Mouse (Mus musculus) CD8-positive naive resting alpha-beta T cell, adult 2 months (primary cell): ENCODE measurements at regions not wholly inside any gene's neighbourhood (a gene's known extent, or its start where the extent isn't known, plus 50 kb on each side); places are given as distances from the start of the nearest gene placed in this dataset.

Experiments
- DNase-seq, 2 experiments: peaks; one replicate each; pipeline ENCODE4 v3.0.0; 2022; ENCODE audit warnings: low read depth in 2 of 2, low spot score in 2 of 2

DNA sequence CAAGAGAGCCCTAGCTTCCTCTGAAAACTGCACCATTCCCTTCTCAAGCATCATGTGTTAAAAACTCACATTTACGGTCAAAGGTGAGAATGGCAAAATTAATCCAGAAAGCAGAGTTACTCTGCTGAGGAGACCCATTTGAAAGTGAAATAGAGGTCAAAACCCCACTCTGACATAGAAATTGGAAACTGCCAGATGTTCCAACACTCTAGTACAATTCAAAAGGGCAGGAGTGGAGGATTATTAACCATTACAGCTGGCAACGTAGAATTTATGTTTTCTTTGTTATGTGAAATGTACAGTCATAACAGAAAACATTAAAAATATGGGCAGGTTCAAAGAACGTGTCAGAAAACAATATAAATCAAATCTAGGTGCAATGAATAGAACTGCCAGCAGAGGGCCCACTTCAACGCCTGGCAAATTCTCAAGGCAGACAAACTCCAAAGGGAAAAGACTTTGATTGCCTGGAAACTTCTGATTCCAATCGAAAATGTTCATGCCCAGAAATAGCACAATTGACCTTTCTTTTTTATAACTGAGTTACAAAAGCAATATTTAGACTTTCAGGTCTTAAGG lies 54.2 kb upstream of the Rfpl4b start:
- peak; percentile 28 to 50 for DNase-seq

- DNase-seq, result no peak
Observed at GRCm38 (mm10) chr10:38879271-38879670, 57.7 kb upstream of the Rfpl4b start.

- DNase-seq, result peak in 1 of 2 experiments; percentile 1
Observed at GRCm38 (mm10) chr10:38880642-38881187, 59.1 kb upstream of the Rfpl4b start.

DNA sequence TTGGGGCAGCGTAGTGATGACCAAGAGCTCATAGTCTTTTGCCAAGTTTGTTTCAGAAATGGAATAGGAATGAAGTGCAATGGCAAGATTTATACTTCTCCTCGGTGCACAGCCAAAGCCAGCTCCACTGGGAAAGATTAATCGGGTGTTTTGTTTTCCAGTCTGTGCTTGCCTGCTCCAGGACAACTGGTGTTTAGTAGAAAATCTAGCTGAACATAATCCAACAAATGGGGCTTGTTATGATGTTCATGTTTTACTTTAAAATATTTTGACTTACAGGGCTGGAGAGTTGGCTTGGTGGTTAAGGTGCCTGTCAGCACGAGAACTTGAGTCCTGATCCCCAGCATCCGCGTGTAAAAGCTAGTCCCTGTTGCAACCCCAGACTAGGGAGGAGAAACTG lies 60.6 kb upstream of the Rfpl4b start:
- no peak for DNase-seq

- DNase-seq, result no peak
Observed at GRCm38 (mm10) chr10:38883816-38884599, 62.4 kb upstream of the Rfpl4b start.

GRCm38 (mm10) chr10:38884641-38885040 lies 63.1 kb upstream of the Rfpl4b start:
- DNase-seq, result peak; percentile 32 to 56

DNA sequence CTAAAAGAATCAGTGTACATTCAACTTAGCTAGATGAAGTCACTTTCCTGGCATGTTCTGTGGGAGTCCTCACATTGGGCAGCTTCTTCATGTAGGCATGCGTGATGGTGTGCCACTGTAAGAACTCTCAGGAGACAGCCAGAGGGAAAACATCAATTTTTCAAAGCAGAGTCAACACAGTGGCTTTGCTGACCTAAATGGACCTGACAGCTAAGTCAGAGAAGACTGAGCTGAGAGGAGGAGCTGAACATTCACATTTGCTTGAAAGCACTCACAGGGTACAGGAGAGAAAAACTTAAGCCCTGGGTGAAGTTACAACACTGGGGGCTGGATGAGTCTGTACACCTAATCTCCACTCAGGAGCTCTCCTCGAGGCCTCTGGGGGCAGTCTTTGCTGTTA lies 64.9 kb upstream of the Rfpl4b start:
- no peak for DNase-seq

- DNase-seq, result no peak
Observed at GRCm38 (mm10) chr10:38887896-38888295, 66.3 kb upstream of the Rfpl4b start.

GRCm38 (mm10) chr10:38894706-38895105 lies 70.6 kb upstream of the Lama4 start:
- no peak for DNase-seq

DNA sequence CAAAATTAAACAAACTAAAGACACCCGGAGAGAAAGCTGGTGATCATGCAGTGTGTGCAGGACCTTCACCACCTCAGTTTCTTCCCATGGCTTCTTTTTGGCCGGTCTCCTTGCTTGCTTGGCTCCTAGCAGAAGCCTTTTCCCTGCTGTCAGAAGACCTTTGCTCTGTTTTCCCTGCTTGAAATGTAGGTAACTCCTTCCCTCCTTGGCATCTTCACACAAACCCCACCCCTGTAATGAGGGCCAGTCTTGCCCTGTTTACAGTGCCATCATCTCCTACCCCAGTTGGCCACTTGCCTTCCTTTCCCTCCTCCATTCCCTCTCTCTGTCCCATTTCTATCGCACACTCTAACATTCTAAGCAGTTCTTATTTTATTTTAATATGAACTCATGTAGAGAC lies 69.7 kb upstream of the Lama4 start:
- DNase-seq, result no peak

DNA sequence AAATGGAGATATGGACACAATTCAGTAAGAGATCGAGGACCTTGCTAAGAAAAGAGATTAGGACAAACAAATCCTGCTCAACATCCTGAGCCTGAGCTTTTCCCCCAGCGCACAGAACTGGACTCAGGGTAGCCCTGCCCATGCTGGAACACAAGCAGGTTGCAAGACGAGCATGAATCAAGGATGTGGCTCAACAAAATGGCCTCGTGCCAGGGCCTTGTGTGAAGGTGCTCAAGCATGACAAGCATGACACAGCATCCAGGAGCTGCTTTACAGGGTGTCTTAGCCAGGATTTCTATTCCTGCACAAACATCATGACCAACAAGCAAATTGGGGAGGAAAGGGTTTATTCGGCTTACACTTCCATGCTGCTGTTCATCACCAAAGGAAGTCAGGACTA lies 67.7 kb upstream of the Lama4 start:
- no peak for DNase-seq

- DNase-seq, result no peak
Observed at GRCm38 (mm10) chr10:38906121-38906520, 59.2 kb upstream of the Lama4 start.

GRCm38 (mm10) chr10:38907835-38908234 lies 57.5 kb upstream of the Lama4 start:
- no peak for DNase-seq

DNA sequence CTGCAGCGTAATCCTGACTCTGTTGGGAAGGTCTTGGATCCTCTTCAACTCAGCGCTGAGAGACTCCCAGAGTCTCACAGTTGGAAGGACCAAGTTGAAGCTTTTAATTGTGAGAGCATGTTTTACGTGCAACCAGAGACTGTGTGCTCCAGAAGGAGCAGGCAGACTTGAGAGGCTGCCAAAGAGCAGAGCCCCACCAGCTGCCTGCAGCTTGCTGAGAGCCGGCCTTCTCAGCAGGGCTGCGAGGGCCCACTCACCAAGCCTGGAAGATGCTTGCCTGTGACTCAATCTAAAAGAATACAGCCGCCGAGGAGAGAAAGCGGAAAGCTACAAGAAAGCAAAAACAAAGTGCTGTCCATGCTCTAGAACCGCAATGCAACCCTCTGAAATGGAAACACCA lies 57.0 kb upstream of the Lama4 start:
- DNase-seq, result no peak

GRCm38 (mm10) chr10:38909152-38909732 lies 56.1 kb upstream of the Lama4 start:
- no peak for DNase-seq

- no peak for DNase-seq
Observed at GRCm38 (mm10) chr10:38909843-38910242, 55.5 kb upstream of the Lama4 start.

GRCm38 (mm10) chr10:38913013-38913412 lies 52.3 kb upstream of the Lama4 start:
- DNase-seq, result no peak
